In genomic region chr8:46294181-46294892, GRCm38 (mm10) we compare ENCODE assay signal across 11 mouse cellular contexts. TPM values are rescaled to one million over a fixed set of nuclear protein-coding genes. Genes with fewer than 3 reads are reported as not detected.
DNase-seq lines count a peak whose midpoint lies in the region; ATAC-seq and TF ChIP-seq lines count a peak whose summit lies in the region.
"Had no signal": no experiment of that assay in that cellular context is flagged by ENCODE, and none has a peak within 500 bp of the region (broad histone marks: within the 10 kb centered on the region; RNA-seq: fewer than 3 reads in every experiment).

Gene Helt, minus strand, starts transcription at chr8:46294671.

- H3K36me3 ChIP-seq in lung, embryonic 14.5 days (ENCODE audit: insufficient read depth) = no peaks in the 10 kb centered on the region
- no peaks in the 10 kb centered on the region for H3K36me3 ChIP-seq in forebrain, embryonic 11.5 days (ENCODE audit: control insufficient read depth, insufficient read depth, low read length)
- H3K36me3 ChIP-seq in hindbrain, embryonic 15.5 days = no peaks in the 10 kb centered on the region
- H3K36me3 ChIP-seq in neural tube, embryonic 12.5 days = no peaks in the 10 kb centered on the region
- H3K36me3 ChIP-seq in thymus, adult 2 months (ENCODE audit: control insufficient read depth, insufficient read depth, low read length) = no peaks in the 10 kb centered on the region

- TF ChIP-seq POLR2A in lung, adult 2 months (IDR thresholded peaks at IDR 0.05; ENCODE audit: borderline replicate concordance, extremely low read depth, low read depth, low read length) = no peak
- TF ChIP-seq POLR2A in thymus, adult 2 months (IDR thresholded peaks at IDR 0.05; ENCODE audit: control insufficient read depth, extremely low read depth, insufficient read depth, low read length, poor library complexity) = no peak

- intact Hi-C loops in left cerebral cortex, postnatal 14 days (cut with DNase I) = no loop called here

- DNase-seq in lung, embryonic 14.5 days = no peak
- DNase-seq in lung, adult 2 months = no peak
- DNase-seq in forebrain, embryonic 11.5 days (ENCODE audit: low spot score) = peak; percentile 82
- no peak for DNase-seq in thymus, adult 2 months
- no peak for DNase-seq in left cerebral cortex, postnatal 14 days (ENCODE audit: low spot score in 2 of 2)
- no peak for DNase-seq in layer of hippocampus, postnatal 14 days (ENCODE audit: low spot score in 2 of 2)

- peak within 1 kb of the TSS; percentile 29 for H3K4me2 ChIP-seq in lung, embryonic 14.5 days
- peak within 1 kb of the TSS; percentile 50 for H3K4me2 ChIP-seq in forebrain, embryonic 11.5 days (ENCODE audit: low read depth, low read length, severe bottlenecking)
- peak within 1 kb of the TSS; percentile 34 for H3K4me2 ChIP-seq in hindbrain, embryonic 15.5 days
- H3K4me2 ChIP-seq in neural tube, embryonic 12.5 days (replicated peaks) = peak within 1 kb of the TSS; percentile 27; the same call in 1 of the 2 replicates

- H3K4me3 ChIP-seq in lung, embryonic 14.5 days (ENCODE audit: low read depth, low read length) = peak within 1 kb of the TSS; percentile 11; the same call in 1 of the 2 replicates
- no peak within 1 kb of the TSS for H3K4me3 ChIP-seq in lung, adult 2 months (replicated peaks; ENCODE audit: extremely low read depth, low read depth, low read length)
- peak within 1 kb of the TSS; percentile 20 for H3K4me3 ChIP-seq in forebrain, embryonic 11.5 days (ENCODE audit: low read depth, low read length)
- peak within 1 kb of the TSS; percentile 20 for H3K4me3 ChIP-seq in hindbrain, embryonic 15.5 days
- H3K4me3 ChIP-seq in neural tube, embryonic 12.5 days = no peak within 1 kb of the TSS
- no peak within 1 kb of the TSS for H3K4me3 ChIP-seq in thymus, adult 2 months (ENCODE audit: control insufficient read depth, insufficient read depth, low read length)

- H3K9ac ChIP-seq in lung, embryonic 14.5 days = no peak within 1 kb of the TSS
- no peak within 1 kb of the TSS for H3K9ac ChIP-seq in forebrain, embryonic 11.5 days (ENCODE audit: low read length)
- H3K9ac ChIP-seq in hindbrain, embryonic 15.5 days = no peak within 1 kb of the TSS
- H3K9ac ChIP-seq in neural tube, embryonic 12.5 days = no peak within 1 kb of the TSS

- H3K27ac ChIP-seq in lung, embryonic 14.5 days (ENCODE audit: low read depth) = no peak within 1 kb of the TSS
- no peak within 1 kb of the TSS for H3K27ac ChIP-seq in forebrain, embryonic 11.5 days (ENCODE audit: low read depth, low read length)
- H3K27ac ChIP-seq in hindbrain, embryonic 15.5 days (replicated peaks) = no peak within 1 kb of the TSS
- H3K27ac ChIP-seq in neural tube, embryonic 12.5 days = no peak within 1 kb of the TSS
- H3K27ac ChIP-seq in thymus, adult 2 months (ENCODE audit: control insufficient read depth, insufficient read depth, low read length) = no peak within 1 kb of the TSS

- no peaks in the 10 kb centered on the region for H3K9me3 ChIP-seq in lung, embryonic 14.5 days (ENCODE audit: low read depth, low read length)
- H3K9me3 ChIP-seq in forebrain, embryonic 11.5 days (ENCODE audit: control insufficient read depth, low read length) = no peaks in the 10 kb centered on the region
- H3K9me3 ChIP-seq in hindbrain, embryonic 15.5 days = no peaks in the 10 kb centered on the region
- no peaks in the 10 kb centered on the region for H3K9me3 ChIP-seq in neural tube, embryonic 12.5 days

- H3K27me3 ChIP-seq in lung, embryonic 14.5 days (ENCODE audit: insufficient read depth, low read length) = peaks cover 92% of the 10 kb centered on the region
- H3K27me3 ChIP-seq in forebrain, embryonic 11.5 days (ENCODE audit: control insufficient read depth, insufficient read depth, low read length) = peaks cover 79% of the 10 kb centered on the region
- peaks cover 80% of the 10 kb centered on the region for H3K27me3 ChIP-seq in hindbrain, embryonic 15.5 days
- H3K27me3 ChIP-seq in neural tube, embryonic 12.5 days (replicated peaks) = peaks cover 92% of the 10 kb centered on the region
- peaks cover 10% of the 10 kb centered on the region; the same call in 1 of the 2 replicates for H3K27me3 ChIP-seq in thymus, adult 2 months (ENCODE audit: control insufficient read depth, insufficient read depth, low read length)

- no peaks in the 10 kb centered on the region for H3K4me1 ChIP-seq in lung, embryonic 14.5 days (ENCODE audit: insufficient read depth)
- no peaks in the 10 kb centered on the region for H3K4me1 ChIP-seq in lung, adult 2 months (ENCODE audit: control insufficient read depth, insufficient read depth, low read length)
- peaks cover 28% of the 10 kb centered on the region for H3K4me1 ChIP-seq in forebrain, embryonic 11.5 days (replicated peaks; ENCODE audit: control insufficient read depth, insufficient read depth, low read length)
- H3K4me1 ChIP-seq in hindbrain, embryonic 15.5 days (replicated peaks) = peaks cover 15% of the 10 kb centered on the region
- H3K4me1 ChIP-seq in neural tube, embryonic 12.5 days = peaks cover 13% of the 10 kb centered on the region
- H3K4me1 ChIP-seq in thymus, adult 2 months (replicated peaks; ENCODE audit: control insufficient read depth, insufficient read depth, low read length) = no peaks in the 10 kb centered on the region

- no peak for TF ChIP-seq CTCF in lung, embryonic 14.5 days (IDR thresholded peaks at IDR 0.05; ENCODE audit: low read depth)
- TF ChIP-seq CTCF in lung, adult 2 months (IDR thresholded peaks at IDR 0.05; ENCODE audit: insufficient read depth, low read length) = no peak
- TF ChIP-seq CTCF in thymus, adult 2 months (IDR thresholded peaks at IDR 0.05; ENCODE audit: borderline replicate concordance, control insufficient read depth, extremely low read depth, insufficient read depth, low read length, poor library complexity) = no peak

- ATAC-seq in lung, embryonic 14.5 days (ENCODE audit: insufficient read depth) = no peak
- ATAC-seq in forebrain, embryonic 11.5 days (replicated peaks; ENCODE audit: low FRiP score) = peak; percentile 45
- no peak for ATAC-seq in hindbrain, embryonic 15.5 days (ENCODE audit: low FRiP score, low read depth)
- ATAC-seq in neural tube, embryonic 12.5 days (ENCODE audit: low FRiP score, low read depth) = no peak

- WGBS in lung, embryonic 14.5 days = under 1% methylated on average over 50 of the region's 50 CpGs
- WGBS in lung, adult 2 months = 1% methylated on average over 50 of the region's 50 CpGs
- WGBS in forebrain, embryonic 11.5 days = under 1% methylated on average over 50 of the region's 50 CpGs
- under 1% methylated on average over 50 of the region's 50 CpGs for WGBS in hindbrain, embryonic 15.5 days
- under 1% methylated on average over 50 of the region's 50 CpGs for WGBS in neural tube, embryonic 12.5 days
- 5% methylated on average over 50 of the region's 50 CpGs for WGBS in thymus, adult 2 months

RNA-seq across cellular contexts. Expression of gene Helt, which starts in this region (rescaled TPM):
- not detected in 2 replicates for polyA plus RNA-seq in lung, embryonic 14.5 days (2014; fragmentation: Nextera tagmentation; extraction: Ambion mirVana)
- not detected in 2 replicates for polyA plus RNA-seq in lung, adult 2 months (2012; rRNA removed)
- polyA plus RNA-seq in forebrain, embryonic 11.5 days (2014; fragmentation: Nextera tagmentation; extraction: Ambion mirVana) = 5.9 and 7.4 TPM in 2 replicates
- polyA plus RNA-seq in hindbrain, embryonic 15.5 days (2015; fragmentation: Nextera tagmentation; extraction: Ambion mirVana) = 1.2 and 1.3 TPM in 2 replicates
- 0.25 and 0.68 TPM in 2 replicates for polyA plus RNA-seq in neural tube, embryonic 12.5 days (2016; fragmentation: Nextera tagmentation; extraction: Ambion mirVana)
- polyA plus RNA-seq in thymus, adult 2 months (2012; rRNA removed) = not detected in 2 replicates
- total RNA-seq in left cerebral cortex, postnatal 14 days (2021) = not detected
- total RNA-seq in layer of hippocampus, postnatal 14 days (2021) = not detected
- total RNA-seq: left cerebral cortex, postnatal 10 days had no signal
- polyA plus RNA-seq: gonadal fat pad, adult 2 months; stomach, embryonic 14.5 days had no signal

Comparison
In these comparisons a context has a peak if more than half of its experiments do, and no peak if none do; other contexts are left out.
1. H3K4me3 ChIP-seq: peak in lung, embryonic 14.5 days (single experiment), forebrain, embryonic 11.5 days (single experiment) and hindbrain, embryonic 15.5 days (single experiment); none in lung, adult 2 months (single experiment), neural tube, embryonic 12.5 days (single experiment) and thymus, adult 2 months (single experiment).
2. Peak in every context shown above with its lines, with median percentiles within 50 percentile points of each other: H3K4me2 ChIP-seq.